Mouse (Mus musculus) cerebellum, postnatal 25 days (tissue): Measurements from ENCODE around the gene Tab1.

ENCODE experiments used
- DNase-seq, 2 experiments: peaks; one replicate each; pipeline ENCODE4 v3.0.0; 2021; ENCODE audit warnings: mixed read lengths in 2 of 2

Gene Tab1

DNA sequence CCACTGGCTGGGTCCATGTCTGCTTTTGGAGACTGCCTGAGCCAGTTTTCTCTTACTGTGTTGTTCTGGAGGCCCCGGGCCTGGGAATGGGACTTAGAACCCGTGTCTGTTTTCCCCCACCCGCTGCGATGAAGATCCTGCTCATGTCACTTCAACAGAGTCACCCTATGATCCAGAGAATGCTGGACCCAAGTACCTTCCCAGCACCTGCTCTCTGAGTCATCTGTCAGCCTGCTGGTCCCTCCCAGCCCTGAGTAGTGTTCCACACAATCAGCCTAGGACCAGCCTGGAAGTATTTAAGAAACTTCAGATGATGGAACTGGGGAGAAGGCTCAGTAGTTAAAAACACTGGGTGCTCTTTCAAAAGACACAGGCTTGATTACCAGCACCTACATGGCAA is 30.8 kb downstream of the Tab1 start:
- no peak for DNase-seq

DNA sequence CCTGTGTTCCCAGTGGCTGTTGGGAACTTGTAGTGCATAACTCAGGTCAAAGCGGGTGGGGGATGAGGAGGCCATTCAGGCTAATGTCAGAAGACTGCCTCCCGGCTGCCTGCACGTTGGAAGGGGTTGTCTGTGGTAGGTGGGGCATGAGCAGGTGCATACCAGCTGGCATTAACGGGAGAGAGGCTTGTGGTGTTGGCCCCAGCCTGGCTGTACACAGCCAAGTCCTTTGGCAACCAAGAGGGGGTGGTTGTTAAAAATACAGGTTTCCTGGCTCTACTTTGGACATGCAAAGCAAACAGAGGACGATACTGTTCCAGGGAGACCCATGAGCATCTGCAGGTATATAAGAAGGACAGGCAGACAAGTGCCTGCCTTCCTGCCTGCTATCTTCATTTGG is 32.5 kb downstream of the Tab1 start:
- peak; percentile 80 to 84 for DNase-seq

DNA sequence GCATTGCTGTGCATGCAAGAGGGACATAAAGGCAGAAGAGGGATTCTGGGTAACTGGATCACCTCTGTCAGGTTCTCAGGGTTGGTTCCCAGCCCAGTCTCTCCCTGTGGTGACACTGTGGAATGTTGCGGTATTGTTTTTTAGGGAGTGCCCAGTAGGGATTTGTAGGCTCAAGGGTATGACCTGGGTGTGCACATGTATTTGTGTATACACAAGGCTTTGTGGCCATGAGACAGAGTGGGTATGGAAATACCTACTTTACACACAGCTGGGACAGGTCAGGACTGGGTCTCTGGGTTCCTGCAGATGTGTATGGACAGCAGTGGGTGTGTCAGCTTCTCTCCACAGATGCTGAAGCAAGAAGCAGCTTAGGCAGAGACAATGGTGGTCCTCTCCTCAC is 36.6 kb downstream of the Tab1 start:
- no peak for DNase-seq

DNA sequence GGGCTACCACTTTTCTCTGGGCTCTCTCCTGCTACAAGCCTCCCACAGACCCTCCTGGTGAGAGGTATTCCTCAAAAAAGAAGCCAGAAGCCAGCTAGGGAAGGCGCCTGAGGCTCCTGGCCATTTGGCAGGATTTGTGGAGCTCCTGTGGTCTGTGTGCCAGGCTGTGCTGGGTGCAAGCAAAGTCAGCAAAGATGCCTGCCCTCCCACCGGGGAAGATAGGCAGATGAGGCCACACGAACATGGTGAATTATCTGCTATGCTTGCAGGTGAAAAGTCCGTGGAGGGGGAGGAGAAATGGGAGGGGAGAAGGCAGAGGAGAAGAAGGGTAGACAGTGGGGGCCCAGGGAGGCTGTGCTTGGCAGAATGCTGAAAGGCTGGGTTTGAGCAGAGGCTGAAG is 37.4 kb downstream of the Tab1 start:
- peak; percentile 68 to 71 for DNase-seq

DNA sequence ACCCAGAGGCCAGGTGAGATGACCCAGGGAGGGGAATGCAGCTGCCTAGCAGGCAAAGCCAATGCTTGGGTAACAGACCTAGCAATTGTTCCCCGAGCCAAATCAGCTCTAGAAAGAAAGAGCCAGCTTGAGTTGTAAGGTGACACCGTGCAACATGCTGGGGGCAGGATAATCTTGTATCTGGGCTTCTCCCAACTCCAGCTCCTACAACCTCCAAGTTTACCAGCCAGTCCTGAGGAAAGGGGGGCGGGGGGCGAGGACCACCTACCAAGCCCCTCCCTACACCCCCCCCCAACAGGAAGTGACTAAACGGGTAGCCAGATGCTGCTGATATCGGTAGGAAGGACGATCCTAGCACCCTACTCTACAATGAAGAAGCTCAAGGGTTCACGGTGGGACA is 38.4 kb downstream of the Tab1 start:
- no peak for DNase-seq

DNA sequence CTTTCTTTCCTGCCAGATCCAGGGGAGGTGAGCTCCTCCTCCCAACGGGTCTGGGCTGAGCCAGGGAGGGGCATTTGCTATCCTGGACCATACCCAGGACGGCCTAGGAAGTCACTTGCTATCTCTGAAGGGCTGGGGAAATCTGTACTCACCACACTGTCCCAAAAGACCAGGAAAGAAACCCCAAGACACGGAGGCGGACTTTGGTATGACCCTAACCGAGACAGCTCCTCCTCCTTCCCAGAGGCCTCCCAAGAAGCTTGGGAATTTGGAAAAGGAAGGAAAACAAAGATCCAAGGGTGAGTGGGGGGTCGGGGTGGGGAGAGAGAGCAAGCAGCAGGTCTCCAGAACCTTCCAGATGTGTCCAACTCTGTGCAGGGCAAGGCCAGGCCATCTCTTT is 38.9 kb downstream of the Tab1 start:
- no peak for DNase-seq

DNA sequence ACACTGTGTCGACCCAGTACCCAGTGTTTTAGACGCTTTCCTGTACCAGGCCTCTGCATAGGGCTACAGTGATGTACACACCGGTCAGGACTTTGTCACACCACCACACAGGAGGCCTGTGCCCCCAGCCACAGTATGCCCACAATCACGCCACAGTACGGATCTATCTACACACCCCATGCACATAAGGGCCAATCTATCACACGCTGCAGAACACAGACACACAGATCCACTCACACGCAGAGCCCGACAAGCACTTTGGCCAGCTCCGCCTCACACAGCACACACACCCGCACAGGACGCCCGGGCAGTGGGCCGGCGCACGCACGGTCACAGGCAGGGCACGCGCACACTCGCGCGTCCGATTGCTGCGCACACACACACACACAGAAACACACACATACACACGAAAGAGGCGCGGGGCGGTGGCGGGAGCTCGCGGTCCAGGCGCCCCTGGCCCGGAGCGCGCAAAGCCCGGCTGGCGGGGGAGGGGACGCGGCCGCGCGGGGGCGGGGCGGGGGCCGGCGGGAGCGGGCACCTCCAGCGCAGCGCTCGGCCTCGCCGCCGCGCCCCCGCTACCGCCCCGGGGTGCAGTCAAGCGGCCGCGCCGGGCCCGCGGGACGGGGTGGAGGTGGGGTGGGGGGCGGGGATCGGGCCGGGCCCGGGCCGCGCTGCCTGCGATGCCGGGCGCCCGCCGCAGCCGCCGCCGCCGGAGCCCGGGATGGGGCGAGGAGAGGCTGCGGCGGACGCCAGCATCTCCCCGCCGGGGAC is 40.3 kb downstream of the Tab1 start, which contains the start of gene Mgat3:
Gene Mgat3, plus strand, starts transcription at position 721 of the 771 bp plus-strand sequence.
- peak; percentile 83 to 86 for DNase-seq

DNA sequence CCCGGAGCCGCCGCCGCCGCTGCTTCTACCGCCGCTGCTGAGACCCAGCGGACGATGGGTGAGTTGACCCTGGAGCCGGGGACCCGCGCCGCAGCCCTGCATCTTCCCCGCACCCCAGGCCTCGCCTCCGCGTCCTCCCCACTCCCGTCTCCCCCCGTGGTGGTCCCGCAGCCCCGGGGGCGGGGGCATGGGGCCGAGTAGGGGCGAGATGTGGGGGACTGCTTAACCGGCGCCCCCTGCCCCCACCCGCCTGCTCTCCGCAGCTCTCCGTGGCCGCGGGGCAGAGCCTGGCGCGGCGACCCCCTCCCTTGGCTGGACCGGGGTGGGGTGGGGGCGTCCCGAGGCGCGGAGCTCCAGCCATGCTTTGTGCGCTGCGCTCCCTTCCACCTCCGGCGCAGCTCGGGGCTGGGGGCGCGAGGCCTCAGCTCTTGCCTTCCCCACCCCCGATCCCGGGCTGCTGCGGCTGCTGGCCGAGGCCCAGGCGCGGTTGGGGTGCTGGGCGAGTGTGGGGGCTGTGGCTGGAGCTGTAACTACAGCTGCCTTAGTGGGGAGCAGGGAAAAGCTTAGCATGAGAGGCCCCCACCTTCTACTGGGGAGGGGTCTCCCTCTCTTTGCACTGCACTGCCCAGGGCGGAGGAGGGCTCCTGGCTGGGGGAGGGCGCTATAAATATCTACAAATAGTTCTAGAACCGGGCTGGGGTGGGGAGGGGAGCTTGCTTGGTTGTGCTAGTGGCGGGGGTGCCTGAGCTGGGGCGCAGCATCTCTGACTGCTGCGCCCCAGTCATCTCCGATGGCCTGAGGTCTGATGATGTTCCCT is 41.1 kb downstream of the Tab1 start:
- peak; percentile 68 to 78 for DNase-seq

DNA sequence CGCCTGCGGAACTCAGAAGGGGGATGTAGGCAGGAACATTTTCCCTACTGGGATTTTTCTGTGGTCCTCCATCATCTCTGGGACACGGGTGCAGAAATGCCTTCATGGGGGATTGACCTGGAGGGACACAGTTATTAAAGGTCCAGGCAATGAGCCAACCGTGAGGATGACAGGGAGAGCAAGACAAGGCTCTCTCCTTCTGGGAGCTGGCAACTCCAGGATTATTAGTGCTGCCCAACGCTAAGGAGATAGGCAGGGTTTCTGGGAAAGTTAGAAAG is 41.6 kb downstream of the Tab1 start:
- DNase-seq, result peak; percentile 64 to 67

DNA sequence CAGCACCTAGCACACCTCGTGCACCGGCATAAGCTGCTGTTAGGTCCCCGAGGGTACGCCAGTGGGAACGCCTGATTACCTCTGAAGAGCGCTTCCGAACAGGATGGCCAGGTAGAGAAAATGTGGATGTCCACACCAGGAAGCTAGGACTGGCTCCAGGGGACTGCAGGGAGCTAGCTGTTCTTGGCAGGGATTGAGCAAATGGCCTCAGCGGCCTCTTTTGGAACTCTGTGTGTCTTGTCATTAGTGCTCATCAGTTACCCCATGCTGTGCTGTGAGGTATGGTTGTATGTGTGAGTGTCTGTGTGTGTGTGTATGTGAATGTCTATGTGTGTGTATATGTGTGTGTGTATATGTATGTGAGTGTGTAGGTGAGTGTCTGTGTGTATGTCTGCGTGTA is 42.4 kb downstream of the Tab1 start:
- peak; percentile 75 to 77 for DNase-seq

DNA sequence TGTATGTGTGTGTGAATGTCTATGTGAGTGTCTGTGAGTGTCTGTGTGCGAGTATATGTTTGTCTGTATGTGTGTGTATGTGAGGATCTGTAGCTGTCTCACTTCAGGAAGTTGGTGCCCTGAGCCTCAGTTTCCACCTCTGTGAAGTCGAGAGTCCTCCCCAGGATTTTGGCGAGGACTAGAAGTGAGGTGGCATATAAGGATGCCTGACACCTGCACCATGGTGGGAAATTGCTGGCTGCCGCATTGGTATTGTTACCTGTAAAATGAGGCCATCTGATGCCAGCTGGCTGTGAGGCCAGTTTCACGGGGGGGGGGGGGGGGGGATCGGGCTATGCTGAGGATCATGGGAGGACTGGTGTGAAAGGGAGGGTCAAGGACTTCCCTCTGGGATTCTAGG is 42.8 kb downstream of the Tab1 start:
- peak; percentile 47 to 59 for DNase-seq

DNA sequence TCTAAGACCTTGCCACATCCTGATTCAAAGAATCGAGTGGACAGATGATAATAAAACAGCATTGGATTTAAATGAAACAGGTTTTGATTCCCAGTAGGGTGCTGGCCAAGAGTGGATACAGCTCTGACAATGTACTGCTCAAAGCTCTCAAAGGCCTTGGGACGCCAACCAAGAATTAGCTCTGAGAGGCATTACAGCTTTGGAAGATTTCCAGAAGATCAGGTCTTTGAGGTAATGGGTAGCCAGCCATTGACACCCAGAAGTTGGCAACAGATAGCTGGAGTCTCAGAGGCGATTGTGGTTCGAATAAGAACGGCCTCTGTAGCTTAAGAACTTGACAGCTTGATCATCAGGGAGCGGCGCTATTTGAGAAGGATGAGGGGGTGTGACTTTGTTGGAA is 48.6 kb downstream of the Tab1 start:
- no peak for DNase-seq

DNA sequence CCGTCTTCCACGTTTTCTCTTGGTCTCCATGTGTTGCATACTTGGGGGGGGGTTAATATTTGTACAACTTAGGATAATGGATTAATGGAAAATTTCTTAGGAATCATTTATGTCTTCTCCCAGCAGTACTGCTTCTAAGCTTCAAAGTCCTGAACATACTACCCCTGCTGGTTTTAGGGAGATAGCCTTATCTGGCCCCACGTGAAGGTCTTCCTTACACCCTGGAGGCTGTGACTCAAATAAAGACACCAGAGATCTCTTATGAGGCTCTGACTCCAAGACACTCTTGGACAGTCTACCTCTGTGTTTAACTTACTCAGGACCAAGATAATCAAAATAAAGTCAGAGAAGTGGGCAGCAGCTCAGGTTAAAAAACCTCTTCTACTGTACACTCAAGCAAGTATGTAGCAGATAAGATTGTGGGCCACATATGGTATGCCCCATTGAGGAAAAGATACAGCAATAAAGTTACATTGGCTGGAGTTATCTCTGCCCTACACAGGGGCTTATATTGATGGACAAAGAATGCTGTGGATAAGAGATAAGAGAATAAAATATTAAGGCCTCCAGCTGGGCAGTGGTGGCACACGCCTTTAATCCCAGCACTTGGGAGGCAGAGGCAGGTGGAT is 49.3 kb downstream of the Tab1 start:
- no peak for DNase-seq

DNA sequence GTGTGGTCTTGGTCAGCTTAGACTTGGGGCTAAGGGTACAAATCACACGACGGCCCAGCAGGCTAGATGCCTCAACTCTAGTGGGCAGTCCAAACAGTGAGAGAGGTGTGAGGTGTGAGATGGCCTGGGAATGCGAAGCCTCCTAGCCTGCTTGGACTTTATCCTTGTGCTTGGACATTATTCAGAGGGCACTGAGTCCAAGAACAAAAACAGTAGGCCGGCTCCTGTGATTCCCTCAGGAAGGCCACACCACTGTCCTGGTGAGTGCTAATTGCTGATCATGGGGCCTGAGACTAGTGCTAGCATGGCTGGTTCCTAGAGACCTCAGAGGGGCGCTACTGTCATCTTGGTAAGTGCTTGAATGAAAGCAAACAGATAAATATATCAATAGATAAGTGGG is 56.0 kb downstream of the Tab1 start:
- no peak for DNase-seq

DNA sequence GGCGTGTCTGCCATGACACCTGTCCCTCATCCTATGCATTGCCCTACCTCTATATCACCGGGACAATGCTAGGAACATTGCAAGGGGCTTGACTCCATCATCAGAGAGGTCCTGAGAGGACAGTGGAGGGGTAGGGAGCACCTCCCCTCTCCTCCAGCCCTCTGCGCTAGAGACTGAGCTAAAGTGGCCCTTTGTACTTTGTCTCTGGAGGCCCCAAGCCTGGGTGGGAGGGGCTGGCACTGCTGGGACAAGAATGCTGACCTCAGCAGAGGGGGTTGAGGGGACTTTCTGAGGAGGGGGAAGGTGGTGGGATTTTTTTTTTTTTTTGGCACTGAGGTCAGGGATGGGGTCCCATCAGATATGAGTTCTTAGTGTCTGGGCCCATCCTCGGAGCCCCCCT is 57.1 kb downstream of the Tab1 start:
- DNase-seq, result no peak

DNA sequence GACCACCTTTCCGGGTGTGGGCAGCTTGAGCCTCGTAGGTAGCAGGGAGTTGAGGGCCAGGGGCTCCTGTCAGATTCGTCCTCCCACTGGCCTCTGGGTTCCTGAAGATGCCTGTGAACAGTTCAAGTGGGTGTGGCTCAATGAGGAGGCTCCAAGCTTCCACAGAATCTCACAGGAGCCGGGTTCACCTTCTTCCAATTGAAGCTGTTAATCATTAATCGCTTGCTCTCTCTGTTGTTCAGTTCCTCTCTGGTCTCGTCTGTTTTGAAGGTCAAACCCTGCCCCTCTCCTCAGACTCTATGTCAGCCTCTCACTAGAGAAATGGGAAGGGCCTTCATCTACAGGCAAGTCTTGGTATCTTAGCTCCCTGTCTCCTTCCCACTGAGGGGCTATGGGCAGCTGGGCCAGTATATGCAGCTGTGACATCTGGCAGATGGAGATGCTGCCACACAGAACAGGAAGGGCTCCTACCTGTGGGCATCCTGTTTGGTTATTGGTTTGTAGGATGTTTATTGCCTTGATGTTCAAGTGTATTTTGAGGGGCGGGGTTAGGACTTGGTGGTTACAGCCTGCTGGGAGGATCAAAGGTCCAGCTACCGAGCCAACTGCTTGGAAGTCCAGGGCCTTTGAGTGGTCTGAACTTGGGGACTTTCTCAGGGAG is 58.8 kb downstream of the Tab1 start:
- no peak for DNase-seq

DNA sequence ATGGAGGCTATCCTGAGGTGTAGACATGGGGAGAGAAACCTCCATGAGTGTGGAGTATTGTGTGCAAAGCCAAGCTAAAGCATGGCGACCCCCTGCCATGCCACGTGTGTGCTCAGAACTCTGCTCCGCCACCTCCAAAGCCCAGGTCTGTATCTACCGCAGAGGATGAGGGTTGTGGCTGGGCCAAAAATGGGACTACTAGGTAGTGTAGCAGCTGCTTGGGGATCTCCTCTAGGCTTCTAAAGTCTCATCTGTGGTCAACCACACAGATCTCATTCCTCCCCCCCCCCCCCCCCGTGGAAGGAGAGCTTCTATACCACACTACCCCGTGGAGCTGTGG is 59.3 kb downstream of the Tab1 start:
- DNase-seq, result no peak

DNA sequence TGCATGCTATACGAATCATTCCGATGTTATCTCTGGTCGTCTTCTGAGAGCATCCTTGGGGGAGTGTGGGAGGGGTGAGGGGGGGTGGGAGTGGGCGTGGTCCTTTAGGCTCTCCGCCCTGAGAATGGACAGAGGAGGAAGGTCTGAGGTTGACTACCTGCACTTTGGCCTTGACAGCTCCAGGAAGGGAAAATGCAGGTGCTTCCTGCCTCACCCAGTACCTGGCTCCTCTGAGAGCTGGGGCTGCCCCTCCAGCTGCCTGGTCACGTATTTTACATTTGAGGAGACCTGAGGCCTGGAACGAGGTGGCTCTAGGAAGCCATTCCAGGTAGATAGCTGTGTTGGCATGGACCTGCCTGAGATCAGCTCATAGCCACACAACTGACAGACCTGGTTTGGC is 59.9 kb downstream of the Tab1 start:
- no peak for DNase-seq

DNA sequence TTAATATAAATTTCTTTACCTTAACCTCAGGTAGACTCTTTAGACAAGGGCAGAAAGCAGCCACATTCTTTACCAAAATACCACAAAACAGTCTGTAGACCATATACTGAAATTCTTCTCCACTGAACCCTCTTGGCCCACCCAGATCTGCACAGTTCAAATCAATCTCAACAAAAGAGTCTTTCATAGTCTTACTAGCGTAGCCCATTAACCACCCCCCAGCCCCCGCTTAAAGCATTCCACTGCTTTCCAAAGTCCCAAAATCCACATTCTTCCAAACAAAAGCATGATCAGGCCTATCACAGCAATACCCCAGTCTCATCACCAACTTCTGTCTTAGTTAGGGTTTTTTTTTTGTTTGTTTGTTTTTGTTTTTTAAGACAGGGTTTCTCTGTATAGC is 66.6 kb downstream of the Tab1 start:
- DNase-seq, result no peak

DNA sequence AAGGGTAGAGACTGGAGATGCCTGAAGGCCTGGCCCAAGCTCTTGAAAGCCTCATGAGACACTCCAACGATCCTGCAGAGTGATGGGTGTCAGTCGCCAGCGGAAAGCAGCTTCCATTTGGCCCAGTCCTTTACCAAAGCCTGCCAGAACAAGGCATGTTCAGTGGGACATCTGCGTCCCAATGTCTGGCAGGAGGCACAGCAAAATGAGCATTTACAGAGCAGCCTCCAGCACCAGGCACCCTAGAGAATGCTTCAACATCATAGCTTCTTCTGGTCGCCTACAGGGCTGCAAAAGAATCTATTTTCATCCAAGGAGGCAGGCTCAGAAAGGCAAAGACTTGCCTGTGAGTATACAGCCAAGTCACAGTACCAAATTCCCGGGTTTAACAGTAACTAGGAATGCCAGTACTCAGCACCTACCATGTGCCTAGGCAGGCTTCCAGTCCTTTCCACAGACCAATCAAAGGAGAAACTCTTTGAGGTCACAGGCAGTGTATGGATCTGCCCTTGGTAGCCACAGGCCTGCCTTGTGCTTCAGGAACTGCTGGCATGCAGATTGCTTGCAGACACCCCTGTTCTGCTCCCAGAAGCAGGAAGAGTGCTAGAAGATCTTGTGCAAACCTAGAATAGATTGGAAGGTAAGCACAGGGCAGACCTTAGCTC is 69.3 kb downstream of the Tab1 start:
- DNase-seq, result peak in 1 of 2 experiments; percentile 34

DNA sequence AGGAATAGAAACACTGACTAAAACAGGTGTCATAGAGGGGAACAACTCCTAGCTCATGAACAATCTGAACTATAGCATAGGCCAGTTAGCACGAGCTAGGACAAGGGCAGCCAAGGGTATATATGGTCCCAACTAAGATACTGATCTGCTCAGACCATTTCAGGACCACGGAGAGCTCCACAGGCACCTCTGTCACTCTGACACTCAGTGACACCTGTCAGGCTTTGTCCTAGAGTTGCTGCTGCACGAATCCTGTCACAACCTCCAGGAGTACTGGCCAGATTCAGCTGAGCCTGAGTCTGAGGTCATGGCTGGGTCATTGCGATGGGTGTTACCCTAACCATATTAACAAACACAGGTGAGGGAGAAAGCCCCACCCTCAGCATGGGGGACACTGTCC is 70.5 kb downstream of the Tab1 start:
- no peak for DNase-seq

DNA sequence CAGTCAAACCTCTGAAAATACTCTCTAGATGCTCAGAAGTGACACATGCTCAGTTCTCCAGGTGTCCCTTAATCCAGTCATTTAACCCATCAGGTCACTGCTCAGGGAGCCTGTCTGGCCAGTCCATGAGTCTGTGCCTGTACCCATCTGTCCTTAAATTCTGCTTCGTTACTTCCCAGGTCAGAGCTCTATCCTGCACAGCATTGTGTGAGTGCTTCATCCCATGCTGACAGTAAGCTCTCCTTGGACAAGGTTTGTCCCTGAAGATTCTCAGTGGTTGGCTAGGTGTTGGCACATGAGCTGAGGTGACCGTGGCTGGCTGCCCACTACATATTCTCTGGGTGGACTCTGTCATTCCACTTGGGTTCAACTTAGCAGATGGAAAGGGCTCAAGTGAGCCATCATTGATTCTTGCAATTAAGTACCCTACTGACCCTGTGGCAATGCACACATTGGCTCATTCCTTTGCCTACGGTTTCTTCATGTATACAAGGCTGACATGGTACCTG is 73.2 kb downstream of the Tab1 start:
- peak; percentile 34 to 53 for DNase-seq

DNA sequence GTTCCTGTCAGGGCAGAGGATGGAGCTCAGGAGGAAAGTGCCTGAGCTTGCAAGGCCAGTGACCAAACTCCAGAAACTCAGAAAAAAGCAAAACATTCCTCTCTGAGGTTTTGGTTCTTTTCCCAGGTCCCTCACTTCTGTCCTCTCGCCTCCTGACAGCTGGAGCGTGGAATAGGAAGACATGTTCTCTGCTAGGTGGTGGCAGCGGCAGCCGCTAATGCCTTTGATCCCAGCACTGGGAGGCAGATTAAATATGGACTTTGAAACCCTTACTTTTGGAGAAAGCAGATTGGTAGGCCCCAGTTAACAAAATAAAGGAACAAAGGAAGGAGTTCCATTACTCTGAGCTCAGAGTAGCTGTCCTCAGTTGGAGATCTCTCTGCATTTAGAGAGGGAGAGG is 75.5 kb downstream of the Tab1 start:
- DNase-seq, result no peak
